Mouse (Mus musculus): ENCODE results near the gene Zscan10.

The Zscan10 gene

DNA sequence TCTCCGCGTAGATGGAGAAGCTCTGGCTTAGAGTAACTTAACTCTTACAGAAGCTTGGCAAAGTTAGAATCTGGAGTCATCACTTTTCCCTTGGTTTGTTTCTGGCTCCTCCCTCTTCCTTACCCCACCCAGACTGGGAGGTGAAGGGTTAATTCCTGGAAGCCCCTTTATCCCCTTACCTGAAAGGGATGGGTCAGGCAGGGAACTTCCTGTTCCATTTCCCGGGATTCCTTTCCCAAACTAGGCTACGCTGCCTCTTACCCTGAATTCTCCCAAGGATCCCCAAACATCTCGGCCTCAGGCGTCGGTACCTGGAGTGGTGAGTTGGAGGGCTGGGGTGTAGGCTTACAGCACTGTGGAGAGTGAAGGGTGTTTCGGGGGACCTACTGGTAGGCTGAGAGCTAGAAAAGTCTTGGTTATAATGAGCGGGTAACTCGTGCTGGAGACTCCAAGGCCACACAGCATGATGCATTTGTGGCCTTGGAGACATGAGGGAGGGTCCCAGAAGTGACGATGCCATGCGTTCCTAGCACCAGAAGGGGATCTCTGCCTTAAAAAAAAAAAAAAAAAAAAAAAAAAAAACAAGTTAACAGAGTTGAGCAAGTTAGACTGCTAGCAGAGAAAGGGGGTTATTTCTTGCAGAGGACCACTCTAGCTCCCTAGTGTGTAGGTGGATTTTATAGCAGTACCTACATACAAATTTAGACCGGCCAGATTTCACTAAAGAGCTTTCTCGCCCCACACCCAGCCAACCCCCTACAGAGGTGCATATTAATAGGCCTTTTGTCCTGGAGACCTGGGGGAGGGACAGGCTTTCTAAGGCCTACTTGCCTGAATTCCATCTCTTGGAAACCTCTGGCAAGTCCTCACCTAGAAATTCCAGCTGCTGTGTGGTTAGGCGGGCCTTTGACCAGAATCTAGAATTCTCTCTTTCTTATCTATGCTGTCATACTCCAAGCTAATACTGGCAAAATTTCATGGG lies at the start of gene Zscan10:
Gene Zscan10, plus strand, starts transcription at position 216 of the 982 bp plus-strand sequence.
- no peak for DNase-seq

DNA sequence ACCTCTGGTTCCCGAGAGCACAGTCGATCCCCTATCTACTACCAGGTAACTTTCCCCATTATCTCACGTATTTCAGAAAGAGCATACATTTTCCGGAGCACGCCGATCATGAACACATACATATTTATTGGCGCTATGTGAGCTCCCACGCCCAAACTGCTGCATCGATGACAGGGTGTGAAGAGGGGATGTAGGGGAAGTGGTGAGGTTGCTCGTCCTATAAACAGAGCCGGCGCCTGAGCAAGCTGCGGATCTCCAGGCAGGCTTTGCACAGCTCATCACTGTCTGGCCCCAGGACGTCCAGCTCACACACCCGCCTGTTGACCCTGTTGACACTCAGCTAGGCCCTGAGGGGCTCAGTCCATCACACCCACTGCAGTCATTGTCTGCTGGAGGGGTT lies 49.8 kb upstream of the Zscan10 start:
- DNase-seq: peak; percentile 53

DNA sequence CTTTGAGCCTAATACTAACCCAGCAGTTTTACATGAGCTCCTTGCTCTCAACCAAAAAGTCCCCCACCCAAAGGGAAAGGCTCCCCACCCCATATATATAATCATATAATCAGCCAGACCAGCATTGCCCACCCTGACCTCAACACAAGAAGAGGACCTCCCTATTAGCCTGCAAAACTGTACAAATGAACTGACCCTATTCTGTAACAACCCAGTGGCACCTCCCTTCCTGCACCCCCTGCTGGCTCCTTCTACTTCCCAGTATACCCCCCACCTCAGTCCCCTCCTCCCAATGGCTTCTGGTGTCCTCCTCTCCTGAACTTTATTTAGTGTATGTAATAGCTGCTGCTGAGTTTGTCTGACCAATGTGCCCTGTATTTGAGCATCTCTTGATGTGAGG lies 49.2 kb upstream of the Zscan10 start:
- peak; percentile 30 for DNase-seq

DNA sequence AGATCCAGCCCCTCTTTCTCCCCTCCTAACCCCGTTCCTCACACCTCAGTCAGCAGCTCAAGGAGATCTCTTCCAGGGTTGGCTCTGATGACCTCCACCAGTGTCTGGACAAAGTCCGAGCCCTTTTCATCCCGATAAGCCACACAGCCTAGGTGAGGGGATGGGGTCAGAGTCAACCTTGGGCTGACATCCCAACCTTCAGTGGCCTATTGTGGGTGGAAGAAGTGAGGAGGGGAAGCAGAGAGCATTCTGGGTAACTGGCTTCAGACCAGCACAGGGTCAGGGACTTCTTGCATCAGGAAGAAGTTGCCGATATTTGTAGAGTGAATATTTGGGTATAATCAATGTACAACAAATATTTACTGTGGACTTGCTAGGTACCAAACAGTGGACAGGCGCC lies 48.7 kb upstream of the Zscan10 start:
- no peak for DNase-seq

DNA sequence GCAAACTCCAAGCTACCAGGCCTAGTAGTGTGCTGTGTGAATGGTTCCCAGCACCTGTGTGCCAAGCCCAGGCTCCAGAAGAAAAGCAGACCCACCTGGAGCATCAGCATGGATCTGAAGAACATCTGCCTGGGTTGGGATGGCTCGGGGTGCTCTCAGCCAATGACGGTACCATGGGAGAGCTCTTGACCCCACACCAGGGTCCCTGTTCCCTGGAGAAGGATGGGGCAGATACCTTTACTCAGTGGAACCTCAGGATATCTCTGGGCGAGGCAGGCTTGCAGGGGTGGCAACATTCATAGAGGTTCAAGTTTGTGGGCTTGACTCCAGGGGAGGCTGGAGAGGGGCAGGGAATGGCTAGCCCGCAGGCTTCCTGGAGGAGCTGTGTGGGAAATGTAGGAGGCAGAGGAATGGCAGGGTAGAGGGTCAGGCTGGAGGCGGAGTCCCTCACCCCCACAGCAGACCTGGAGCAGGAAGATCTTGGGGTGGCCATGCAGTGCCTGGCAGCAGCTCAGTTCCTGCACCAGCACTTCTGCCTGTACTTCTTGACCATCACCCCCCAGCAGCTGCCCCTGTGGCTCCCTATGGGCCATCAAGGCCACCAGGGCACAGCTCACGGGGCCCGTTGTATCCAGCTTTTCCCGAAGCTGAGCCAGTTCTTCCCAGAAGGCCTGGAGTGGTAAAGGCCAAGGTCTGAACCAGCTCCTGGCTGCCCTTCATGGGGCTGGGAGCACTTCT lies 47.6 kb upstream of the Zscan10 start:
- DNase-seq: no peak

DNA sequence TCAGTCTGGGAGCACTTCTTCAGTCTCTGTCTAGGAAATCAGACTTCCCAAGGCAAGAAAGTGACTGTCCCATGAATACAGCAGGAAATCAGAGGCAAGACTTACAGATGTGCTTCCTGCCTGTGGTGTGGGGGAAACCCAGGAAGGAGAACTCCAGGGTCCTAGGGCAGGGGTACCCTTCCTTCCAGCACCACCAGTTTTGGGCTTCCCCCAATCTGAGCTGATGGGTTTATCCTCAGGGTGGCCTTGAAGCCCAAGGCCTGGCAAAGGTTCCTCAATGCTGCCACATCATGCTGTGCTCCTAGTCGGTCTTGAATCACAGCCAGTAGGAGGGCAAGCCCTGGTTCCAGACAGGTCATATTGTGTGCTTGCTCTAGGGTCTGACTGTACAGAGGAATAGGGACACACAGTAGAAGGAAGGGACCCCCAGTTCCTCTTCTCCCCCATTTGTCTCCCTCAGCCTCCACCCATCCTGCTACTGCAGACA lies 47.0 kb upstream of the Zscan10 start:
- DNase-seq: no peak

DNA sequence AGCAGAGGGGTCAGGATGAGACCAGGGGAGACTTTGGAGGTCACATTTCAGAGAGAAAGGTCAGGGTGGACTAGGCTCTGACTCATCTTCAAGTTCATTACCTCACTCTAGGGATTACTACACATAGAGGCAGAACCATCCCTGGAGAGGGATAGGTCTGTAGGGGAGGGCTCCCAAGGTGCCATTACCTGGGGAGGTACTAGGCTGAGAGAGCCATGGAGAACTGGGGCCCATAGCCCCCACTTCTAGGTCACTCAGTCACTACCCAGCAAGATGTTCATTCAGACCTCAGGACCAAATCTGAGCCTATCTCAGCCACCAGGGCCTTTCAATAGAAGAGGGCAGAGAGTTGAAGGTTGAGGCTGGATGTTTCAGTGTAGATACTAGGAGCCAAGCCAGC lies 46.3 kb upstream of the Zscan10 start:
- DNase-seq: no peak

DNA sequence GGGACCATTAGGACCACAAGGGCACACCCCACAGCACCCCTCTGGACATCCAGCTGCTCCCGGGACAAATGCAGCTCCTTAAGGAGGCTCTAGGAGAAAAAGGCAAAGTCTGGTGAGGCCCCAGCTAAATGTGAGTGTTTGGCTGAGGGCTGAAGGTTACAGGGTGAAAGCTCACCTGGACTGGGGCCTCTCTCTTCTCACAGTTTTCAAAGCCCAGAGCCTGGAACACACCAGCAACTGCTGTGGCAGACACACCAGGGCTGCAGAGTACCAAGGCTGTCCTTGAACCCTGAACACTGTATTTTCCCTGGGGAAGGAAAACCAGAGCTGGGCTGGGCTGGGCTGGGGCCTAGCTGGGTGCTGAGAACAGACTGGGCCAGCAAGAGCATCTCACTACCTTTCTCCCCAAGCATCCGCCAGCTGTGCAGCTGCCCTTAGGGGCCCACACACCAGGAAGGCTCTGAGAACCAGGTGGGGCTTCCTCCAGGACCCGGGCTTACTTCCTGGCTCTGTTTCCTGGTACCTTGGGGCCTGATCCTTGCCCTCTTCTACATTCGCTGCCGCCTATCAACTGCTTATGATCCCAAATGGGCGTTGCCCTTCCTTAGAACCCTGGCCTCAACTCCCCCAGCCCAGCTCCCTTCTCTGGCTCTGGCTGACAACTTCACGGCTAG lies 45.3 kb upstream of the Zscan10 start:
- peak; percentile 47 for DNase-seq

DNA sequence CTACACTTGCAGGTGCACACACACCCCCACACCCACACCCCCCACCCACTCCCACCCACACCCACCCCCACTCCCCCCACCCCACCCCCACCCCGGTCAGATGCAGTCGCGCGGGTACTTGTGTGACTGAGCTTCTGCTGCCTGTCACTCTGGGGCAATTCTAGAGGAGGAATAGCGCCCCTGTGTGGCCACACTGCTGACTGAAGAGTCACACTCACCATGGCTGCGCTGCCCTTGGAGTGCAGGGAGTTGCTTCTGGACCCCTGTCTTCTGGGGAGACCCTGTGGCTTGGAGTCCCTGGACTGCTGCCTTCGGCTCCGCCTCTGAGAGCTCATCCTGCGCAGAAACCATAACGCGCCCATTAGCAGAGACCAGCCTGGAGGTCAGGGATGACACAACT lies 40.9 kb upstream of the Zscan10 start:
- DNase-seq: peak; percentile 87

DNA sequence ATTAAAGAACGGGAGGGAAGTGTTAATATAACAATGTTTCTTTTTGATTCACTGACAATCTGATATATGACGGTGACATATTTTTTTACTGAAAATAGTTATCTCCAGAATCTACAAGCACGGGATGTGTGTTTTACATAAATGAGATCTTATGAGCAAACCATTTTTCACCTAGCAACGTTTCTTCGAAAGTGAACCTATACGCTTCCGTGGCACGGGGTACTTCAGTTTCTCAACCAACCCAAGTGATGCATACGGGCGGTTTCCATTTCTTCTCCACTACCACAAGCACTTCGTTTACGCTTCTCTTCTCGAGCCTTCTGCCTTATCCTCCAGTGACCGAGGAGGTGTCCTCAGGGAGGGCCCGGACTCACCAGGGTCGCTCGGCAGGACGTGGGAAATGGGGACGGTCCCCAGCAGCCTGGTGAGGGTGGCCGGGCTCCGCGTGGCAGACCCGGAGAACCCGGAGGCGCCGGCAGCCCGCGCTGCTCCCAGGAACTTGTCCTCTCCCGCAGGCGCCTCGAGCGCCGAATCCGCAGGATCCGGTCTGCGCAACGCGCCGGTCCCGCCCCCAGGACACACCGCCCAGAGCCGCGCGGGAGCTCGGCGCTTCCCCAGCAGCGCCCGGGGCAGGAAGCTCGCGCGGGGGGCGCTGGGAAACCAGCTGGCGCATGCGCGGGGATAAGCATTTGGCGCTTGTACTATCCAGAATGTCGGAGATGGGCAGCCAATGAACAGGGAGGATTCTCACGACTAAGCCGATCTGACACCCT lies 36.9 kb upstream of the Zscan10 start, which contains the start of gene Zfp213:
Gene Zfp213, minus strand, starts transcription at position 644 of the 773 bp plus-strand sequence.
- peak; percentile 97 for DNase-seq

DNA sequence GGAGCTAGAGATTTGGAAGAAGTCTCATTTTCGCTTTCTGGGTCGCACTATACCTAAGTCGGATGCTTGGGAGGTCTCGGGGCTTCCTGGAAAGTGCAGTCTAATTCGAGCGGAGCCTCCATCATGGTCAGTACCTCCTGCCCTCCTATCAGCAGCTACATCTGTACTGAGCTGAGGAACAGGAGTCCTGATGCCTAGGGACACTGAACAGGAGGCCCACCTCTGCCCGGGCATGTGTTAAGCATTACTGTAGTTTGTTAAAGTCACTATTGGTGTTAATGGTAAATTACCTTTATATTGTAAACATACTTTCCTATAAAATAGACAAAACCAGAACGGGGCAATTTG lies 36.3 kb upstream of the Zscan10 start:
- DNase-seq: no peak

DNA sequence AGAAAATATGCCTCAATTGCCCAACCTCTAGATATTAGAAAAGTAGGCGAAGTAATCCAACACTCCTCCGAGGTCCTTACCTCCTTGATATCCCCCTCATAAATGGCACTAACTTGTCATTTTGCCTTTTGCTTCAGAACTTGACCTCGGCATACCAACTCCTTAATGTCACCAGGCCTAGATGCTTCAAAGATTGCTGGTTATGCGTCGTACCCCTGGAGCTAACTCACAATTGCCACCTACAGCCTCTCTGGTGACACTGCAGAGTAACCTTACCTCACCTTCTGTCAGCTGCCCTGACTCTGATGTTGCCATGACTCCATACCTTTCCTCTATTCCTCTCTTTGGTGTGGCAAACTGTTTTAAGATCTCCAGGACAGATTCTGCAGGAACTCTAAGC lies 33.9 kb upstream of the Zscan10 start:
- DNase-seq: peak; percentile 42

DNA sequence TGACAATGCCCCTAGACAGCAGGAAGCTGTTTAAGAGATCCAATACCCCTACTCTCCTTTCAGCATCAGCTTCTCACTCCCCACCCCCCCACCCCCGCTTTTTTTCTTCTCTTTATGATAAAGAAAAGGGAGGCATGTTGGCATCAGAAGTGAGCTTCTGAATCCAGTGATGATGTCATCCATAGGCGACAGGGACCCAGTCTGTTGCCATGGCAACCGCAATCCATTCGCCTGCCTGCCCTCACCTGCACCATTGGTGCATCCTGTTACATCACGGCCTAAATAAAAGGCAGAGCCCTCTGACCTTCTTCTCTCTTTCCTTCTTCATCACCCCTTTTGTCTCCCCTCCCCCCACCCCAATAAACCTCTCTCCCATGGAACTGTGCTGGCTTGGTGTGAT lies 32.3 kb upstream of the Zscan10 start:
- no peak for DNase-seq

DNA sequence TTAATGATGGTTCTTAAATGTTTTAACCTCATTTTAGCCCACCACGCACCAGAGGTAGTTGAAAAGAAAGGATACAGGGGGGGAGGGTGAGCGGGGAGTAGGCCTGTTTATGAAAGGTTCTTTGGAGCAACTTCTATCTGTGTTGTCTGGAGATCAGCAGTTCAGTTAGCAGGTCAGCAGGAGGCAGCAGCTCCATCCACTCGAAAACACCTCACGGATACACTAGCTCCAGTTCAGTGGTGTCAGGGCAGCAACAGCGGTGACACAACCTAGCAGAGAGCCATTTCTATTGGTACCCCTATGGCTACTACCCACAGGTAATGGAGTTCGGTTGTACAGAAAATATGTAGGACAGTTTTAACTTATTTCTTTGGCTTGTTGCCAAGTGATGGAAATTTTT lies 30.6 kb upstream of the Zscan10 start:
- peak; percentile 71 for DNase-seq

DNA sequence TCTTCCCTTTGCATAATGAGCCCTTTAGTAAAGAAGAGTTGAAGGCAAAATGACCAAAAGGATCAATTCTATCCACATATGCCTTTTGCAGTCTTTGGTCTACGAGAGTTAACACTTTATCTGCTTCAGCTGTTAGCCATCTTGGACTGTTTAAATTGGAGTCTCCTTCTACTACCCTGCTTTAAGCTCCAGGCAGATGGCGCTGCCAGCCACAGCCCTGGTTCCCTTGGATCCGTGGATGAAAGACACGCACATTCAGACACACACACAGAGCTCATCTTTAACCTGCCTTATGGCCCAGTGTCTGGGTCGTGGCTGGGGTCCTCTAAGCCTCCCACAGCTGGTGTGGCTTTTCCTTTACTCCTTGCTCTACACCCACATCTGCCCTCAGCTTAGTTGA lies 29.6 kb upstream of the Zscan10 start:
- DNase-seq: no peak

DNA sequence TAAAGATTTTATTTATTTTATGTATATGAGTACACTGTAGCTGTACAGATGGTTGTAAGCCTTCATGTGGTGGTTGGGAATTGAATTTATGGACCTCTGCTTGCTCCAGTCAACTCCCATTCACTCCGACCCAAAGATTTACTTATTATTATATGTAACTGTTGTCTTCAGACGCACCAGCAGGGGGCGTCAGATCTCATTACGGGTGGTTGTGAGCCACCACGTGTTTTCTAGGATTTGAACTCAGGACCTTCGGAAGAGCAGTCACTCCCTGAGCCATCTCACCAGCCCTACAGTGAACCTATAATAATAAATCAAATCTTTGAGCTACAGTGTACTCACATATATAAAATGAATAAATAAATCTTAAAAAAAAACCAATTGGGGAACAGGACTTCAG lies 28.6 kb upstream of the Zscan10 start:
- peak; percentile 56 for DNase-seq

DNA sequence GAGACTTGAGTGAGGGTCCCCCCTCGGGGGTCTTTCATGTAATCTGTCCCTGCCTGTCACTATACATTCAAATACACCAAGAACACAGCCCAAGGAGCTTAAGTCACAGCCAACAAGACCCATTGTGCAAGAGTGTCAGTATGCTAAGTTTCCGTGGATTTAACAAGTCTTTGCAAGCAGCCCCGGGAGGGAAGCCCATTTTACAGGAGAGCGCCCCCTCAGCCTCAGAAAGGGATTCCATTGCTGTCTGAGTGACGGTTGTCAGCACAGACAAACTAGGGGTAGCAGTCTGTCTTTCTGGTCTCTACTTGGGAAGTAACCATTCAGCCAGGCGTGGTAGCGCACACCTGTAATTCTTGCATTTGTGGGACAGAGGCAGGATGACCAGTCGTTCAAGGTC lies 26.5 kb upstream of the Zscan10 start:
- DNase-seq: no peak

DNA sequence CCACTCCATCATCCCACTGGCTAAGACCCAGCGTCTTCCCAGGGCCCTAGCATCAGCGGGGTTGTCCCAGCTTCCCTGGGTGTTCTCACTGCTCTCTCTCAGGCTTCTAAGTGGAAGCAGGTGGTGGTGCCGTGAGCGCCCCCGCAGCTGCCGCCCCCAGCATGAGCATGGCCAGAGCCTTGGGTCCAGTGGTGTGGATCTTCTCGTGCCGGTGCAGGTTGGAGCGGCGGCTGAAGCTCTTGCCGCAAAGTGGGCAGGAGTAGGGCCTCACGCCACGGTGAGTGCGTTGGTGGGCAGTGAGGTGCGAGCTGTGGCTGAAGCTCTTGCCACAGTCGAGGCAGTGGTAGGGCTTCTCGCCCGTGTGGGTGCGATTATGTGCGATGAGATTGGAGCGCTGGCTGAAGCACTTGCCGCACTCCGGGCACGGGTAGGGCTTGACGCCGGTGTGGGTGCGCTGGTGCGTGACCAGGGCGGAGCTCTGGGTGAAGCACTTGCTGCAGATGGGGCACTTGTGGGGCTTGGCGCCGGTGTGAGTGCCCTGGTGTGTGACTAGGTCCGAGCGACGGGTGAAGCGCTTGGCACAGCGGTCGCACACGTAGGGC lies 24.6 kb upstream of the Zscan10 start:
- no peak for DNase-seq

DNA sequence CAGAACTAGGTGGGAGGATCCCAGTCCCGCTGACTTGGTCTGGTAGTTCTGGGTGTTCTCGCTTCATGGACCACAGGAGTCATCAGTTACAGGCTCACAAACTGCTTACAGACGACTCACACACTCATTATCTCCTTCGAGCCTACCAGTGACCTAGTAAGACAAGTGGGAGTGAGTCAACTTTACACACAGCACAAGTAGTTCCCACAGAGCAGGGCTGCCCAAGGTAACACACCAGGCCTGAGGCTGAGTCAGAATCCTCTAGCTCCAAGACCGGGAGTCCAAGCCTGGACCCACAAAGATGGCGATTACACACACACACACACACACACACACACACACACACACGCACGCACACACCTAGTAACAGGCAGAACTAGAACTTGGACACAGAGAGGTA lies 15.9 kb upstream of the Zscan10 start:
- no peak for DNase-seq

DNA sequence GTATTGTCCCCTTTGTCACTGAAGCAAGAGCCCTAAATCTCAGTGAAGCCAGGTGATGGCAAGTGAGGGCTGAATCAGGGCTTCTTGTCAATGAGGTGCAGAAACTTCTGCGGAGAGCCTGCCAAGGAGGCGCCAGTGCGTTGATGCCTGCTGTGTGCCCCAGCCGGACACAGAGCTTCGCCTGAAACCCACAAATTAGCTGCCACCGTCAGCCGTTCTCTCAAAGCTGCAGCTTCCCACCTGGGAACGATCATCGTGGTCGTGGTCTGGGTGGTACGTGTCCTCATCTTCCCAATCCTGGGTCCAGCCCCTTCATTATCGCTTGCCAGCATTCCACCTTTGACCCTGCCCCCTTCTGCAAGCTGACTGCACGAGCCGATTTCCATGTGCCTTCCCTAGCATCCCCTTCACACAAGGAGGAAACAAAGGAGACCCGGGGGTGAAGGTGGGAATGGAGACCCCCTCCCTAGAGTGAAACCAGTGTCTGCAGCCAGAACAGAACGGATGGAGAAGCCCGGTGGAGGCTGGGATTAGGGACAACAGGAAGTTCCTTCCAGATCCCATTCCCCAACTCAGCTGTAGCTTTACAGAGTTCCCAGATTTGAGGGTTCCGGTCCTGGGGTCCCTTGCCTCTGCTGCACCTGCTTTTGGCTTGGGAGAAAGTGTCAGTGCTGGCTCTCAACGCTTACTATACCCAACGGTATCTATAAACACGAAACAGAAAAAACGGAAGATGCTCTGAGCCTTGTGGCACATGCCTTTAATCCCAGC lies 14.8 kb upstream of the Zscan10 start:
- DNase-seq: no peak

DNA sequence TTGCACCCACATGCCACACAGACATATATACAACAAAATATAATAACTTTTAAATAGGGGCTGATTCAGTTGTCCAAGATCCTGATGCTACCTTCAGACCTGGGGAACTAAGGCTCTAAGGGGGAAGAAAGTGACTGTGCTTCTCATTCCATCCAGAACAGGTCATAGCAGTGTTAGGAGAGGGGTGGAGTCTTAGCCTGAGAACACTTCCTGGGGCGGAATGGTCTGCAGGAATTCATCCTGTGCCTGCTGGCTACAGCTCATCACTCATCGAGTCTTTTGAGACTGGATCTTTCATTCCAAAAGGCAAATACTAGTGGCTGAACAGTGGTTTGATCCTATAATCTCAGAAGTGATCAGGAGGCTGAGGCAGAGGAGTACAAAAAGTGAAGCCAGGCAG lies 13.4 kb upstream of the Zscan10 start:
- no peak for DNase-seq

All from thymus, postnatal 4 days (tissue).